Mouse (Mus musculus): ENCODE data around the gene Rin3. TPM values are rescaled to one million over a fixed set of nuclear protein-coding genes. Genes with fewer than 3 reads are reported as not detected.
"Not testable (repeated sequence)": the region's sequence is repeated elsewhere in the genome, so short reads cannot be mapped to it uniquely, and the experiment has no call there.

Gene Rin3
- polyA plus RNA-seq, 1 experiment from 2014 or later = 2.8 TPM

- no peak for ATAC-seq (replicated peaks)
- Histone ChIP-seq H3K4me2 (no peak overlapping the region), H3K27ac (no peak overlapping the region), H3K4me3 (no peak overlapping the region), H3K9ac (no peak overlapping the region), H3K4me1 (no peaks in the 10 kb centered on the region), H3K27me3 (replicated peaks) (no peaks in the 10 kb centered on the region), H3K36me3 (replicated peaks) (no peaks in the 10 kb centered on the region), H3K9me3 (no peaks in the 10 kb centered on the region)
- 80% methylated on average over 3 of the region's 3 CpGs for WGBS
Observed at GRCm38 (mm10) chr12:102258522-102259112, 24.2 kb upstream of the Rin3 start.

DNA sequence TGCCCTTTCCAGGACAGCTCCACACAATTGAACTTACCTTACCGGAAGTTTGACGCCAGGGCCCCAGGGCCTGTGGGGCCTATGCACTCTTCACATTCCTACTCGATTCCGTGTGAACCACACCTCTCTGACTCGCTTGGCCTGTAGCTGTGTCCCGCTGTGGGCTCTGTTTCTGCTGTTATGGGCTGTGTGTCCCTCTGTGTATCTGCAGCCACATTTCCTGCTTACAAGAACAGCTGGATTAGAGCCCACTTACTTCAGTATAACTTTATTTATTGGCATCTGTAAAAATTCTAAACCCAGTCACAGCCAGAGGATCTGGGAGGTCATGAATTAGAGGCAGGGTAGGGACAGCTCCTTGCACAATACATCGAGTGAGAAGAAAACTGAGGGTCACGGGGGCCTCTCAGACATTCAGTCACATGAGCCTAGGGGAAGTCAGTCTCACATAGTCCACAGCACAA, 20.9 kb upstream of the Rin3 start:
- Histone ChIP-seq H3K4me3 (no peak overlapping the region), H3K4me2 (no peak overlapping the region), H3K9me3 (no peaks in the 10 kb centered on the region), H3K27me3 (replicated peaks) (no peaks in the 10 kb centered on the region), H3K36me3 (replicated peaks) (no peaks in the 10 kb centered on the region), H3K27ac (no peak overlapping the region), H3K4me1 (no peaks in the 10 kb centered on the region), H3K9ac (no peak overlapping the region)
- 63% methylated on average over 8 of the region's 8 CpGs for whole genome bisulfite sequencing
- ATAC-seq (replicated peaks) = no peak

- no peaks in the 10 kb centered on the region for H3K27me3 ChIP-seq (replicated peaks)
- no peak overlapping the region for H3K9ac ChIP-seq
- no peak overlapping the region for H3K4me3 ChIP-seq
- ATAC-seq (replicated peaks) = no peak
- no peaks in the 10 kb centered on the region for H3K4me1 ChIP-seq
- WGBS = 92% methylated on average over 2 of the region's 2 CpGs
- H3K36me3 ChIP-seq (replicated peaks) = no peaks in the 10 kb centered on the region
- H3K4me2 ChIP-seq = no peak overlapping the region
- no peak overlapping the region for H3K27ac ChIP-seq
- H3K9me3 ChIP-seq = no peaks in the 10 kb centered on the region
Observed at GRCm38 (mm10) chr12:102262809-102263208, 20.0 kb upstream of the Rin3 start.

- Histone ChIP-seq H3K27ac (no peak overlapping the region), H3K36me3 (replicated peaks) (no peaks in the 10 kb centered on the region), H3K27me3 (replicated peaks) (no peaks in the 10 kb centered on the region), H3K4me2 (no peak overlapping the region), H3K4me3 (no peak overlapping the region), H3K4me1 (no peaks in the 10 kb centered on the region), H3K9ac (no peak overlapping the region), H3K9me3 (no peaks in the 10 kb centered on the region)
- ATAC-seq (replicated peaks) = no peak
Observed at GRCm38 (mm10) chr12:102263249-102263648, 19.6 kb upstream of the Rin3 start.

- Histone ChIP-seq H3K36me3 (replicated peaks) (no peaks in the 10 kb centered on the region), H3K27me3 (replicated peaks) (no peaks in the 10 kb centered on the region), H3K4me2 (no peak overlapping the region), H3K27ac (no peak overlapping the region), H3K9ac (no peak overlapping the region), H3K4me3 (no peak overlapping the region), H3K9me3 (no peaks in the 10 kb centered on the region), H3K4me1 (no peaks in the 10 kb centered on the region)
- 91% methylated on average over 8 of the region's 8 CpGs for whole genome bisulfite sequencing
- no peak for ATAC-seq (replicated peaks)
Observed at GRCm38 (mm10) chr12:102266433-102266832, 16.4 kb upstream of the Rin3 start.

- no peak overlapping the region for H3K4me2 ChIP-seq
- no peaks in the 10 kb centered on the region for H3K27me3 ChIP-seq (replicated peaks)
- no peaks in the 10 kb centered on the region for H3K4me1 ChIP-seq
- WGBS = 70% methylated on average over 2 of the region's 2 CpGs
- ATAC-seq (replicated peaks) = no peak
- no peak overlapping the region for H3K27ac ChIP-seq
- H3K9me3 ChIP-seq = no peaks in the 10 kb centered on the region
- H3K9ac ChIP-seq = no peak overlapping the region
- H3K36me3 ChIP-seq (replicated peaks) = no peaks in the 10 kb centered on the region
- no peak overlapping the region for H3K4me3 ChIP-seq
Observed at GRCm38 (mm10) chr12:102269144-102269543, 13.7 kb upstream of the Rin3 start.

- WGBS = 84% methylated on average over 6 of the region's 6 CpGs
- H3K4me3 ChIP-seq = no peak overlapping the region
- no peak overlapping the region for H3K4me2 ChIP-seq
- ATAC-seq (replicated peaks) = no peak
- no peaks in the 10 kb centered on the region for H3K27me3 ChIP-seq (replicated peaks)
- no peak overlapping the region for H3K27ac ChIP-seq
- no peak overlapping the region for H3K9ac ChIP-seq
- H3K9me3 ChIP-seq = no peaks in the 10 kb centered on the region
- no peaks in the 10 kb centered on the region for H3K4me1 ChIP-seq
- H3K36me3 ChIP-seq (replicated peaks) = no peaks in the 10 kb centered on the region
Observed at GRCm38 (mm10) chr12:102270776-102271405, 12.0 kb upstream of the Rin3 start.

GRCm38 (mm10) chr12:102271447-102271846, 11.4 kb upstream of the Rin3 start:
- Histone ChIP-seq H3K36me3 (replicated peaks) (no peaks in the 10 kb centered on the region), H3K4me1 (no peaks in the 10 kb centered on the region), H3K4me2 (no peak overlapping the region), H3K9ac (no peak overlapping the region), H3K27me3 (replicated peaks) (no peaks in the 10 kb centered on the region), H3K9me3 (no peaks in the 10 kb centered on the region), H3K4me3 (no peak overlapping the region), H3K27ac (no peak overlapping the region)
- WGBS = 79% methylated on average over 4 of the region's 4 CpGs
- no peak for ATAC-seq (replicated peaks)

GRCm38 (mm10) chr12:102275833-102276443, 6.9 kb upstream of the Rin3 start:
- Histone ChIP-seq H3K9ac (no peak overlapping the region), H3K9me3 (no peaks in the 10 kb centered on the region), H3K36me3 (replicated peaks) (no peaks in the 10 kb centered on the region), H3K27me3 (replicated peaks) (no peaks in the 10 kb centered on the region), H3K4me3 (no peak overlapping the region), H3K27ac (no peak overlapping the region), H3K4me1 (no peaks in the 10 kb centered on the region), H3K4me2 (no peak overlapping the region)
- WGBS = 67% methylated on average over 7 of the region's 7 CpGs
- no peak for ATAC-seq (replicated peaks)

GRCm38 (mm10) chr12:102280290-102280689, 2.6 kb upstream of the Rin3 start:
- 74% methylated on average over 4 of the region's 4 CpGs for WGBS
- not testable (repeated sequence) for ATAC-seq (replicated peaks); H3K9me3 ChIP-seq; H3K36me3 ChIP-seq (replicated peaks); H3K9ac ChIP-seq; H3K27me3 ChIP-seq (replicated peaks); H3K4me2 ChIP-seq; H3K4me3 ChIP-seq; H3K27ac ChIP-seq
- H3K4me1 ChIP-seq = peaks cover 17% of the 10 kb centered on the region

DNA sequence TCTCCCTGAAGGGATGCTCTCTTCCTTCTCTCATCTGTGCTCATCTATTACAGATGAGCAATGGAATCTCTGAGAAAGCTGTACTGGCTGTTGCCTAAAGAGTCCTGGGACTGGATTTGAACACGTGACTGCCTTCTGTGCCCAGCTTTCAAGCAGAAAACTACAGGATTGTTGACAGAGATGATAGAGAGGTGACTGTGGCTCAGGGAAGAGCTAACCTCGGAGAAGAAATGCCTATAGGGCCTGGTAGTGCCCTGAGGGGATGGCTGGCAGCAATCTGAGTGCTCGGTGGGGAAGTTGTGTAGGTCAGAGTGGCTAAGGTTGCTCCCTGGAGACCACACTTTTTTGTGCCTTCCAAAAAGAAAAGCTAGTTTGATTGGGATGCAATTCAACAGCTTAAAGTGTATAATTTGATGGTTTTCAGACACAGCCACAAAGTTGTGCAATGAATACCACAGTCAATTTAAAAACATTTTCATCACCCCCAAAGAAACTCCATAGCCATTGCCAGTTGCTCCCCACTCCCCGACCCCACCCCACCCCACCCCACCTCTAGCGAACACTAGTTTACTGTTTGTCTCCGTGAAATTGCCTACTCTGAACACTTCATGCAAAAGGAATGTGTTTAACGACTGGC, 1.9 kb upstream of the Rin3 start:
- peaks cover 5% of the 10 kb centered on the region; the same call in 1 of the 2 replicates for H3K27me3 ChIP-seq (replicated peaks)
- H3K4me3 ChIP-seq = no peak overlapping the region
- no peak overlapping the region for H3K27ac ChIP-seq
- ATAC-seq (replicated peaks) = no peak
- H3K4me2 ChIP-seq = no peak overlapping the region
- peaks cover 17% of the 10 kb centered on the region for H3K4me1 ChIP-seq
- no peaks in the 10 kb centered on the region for H3K36me3 ChIP-seq (replicated peaks)
- no peaks in the 10 kb centered on the region for H3K9me3 ChIP-seq
- H3K9ac ChIP-seq = no peak overlapping the region
- 71% methylated on average over 7 of the region's 7 CpGs for WGBS

DNA sequence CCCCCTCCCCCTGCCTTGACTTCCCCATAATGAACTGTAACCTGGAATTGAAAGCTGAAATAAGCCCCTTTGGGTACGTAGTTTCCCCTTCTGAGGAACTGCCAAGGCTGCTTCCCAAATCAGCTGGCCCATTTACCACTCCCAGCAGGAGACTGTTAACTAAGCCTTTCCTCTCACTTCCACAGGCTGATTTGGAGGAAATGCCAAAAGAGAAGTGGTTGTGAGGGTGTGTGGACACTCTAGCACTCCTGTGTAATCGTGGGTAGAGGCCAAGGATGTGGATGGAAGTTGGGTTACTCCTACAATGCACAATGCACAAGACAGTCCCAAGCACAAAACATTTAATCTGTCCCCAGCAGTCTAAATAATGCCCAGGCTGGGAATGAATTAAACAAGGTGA, 722 bp upstream of the Rin3 start:
- WGBS = 47% methylated on average over 2 of the region's 2 CpGs
- H3K36me3 ChIP-seq (replicated peaks) = no peaks in the 10 kb centered on the region
- no peak overlapping the region for H3K9ac ChIP-seq
- no peak overlapping the region for H3K4me3 ChIP-seq
- peak overlapping the region; percentile 99; the same call in 1 of the 2 replicates for H3K4me2 ChIP-seq
- no peak overlapping the region for H3K27ac ChIP-seq
- no peak for ATAC-seq (replicated peaks)
- H3K27me3 ChIP-seq (replicated peaks) = peaks cover 7% of the 10 kb centered on the region; the same call in 1 of the 2 replicates
- H3K4me1 ChIP-seq = peaks cover 17% of the 10 kb centered on the region
- no peaks in the 10 kb centered on the region for H3K9me3 ChIP-seq
